Mouse (Mus musculus) hindlimb bud, embryonic 11.5 days (tissue): ENCODE measurements around the gene Iffo1.

Experiments
- DNase-seq: peaks from one replicate; pipeline ENCODE4 v3.0.0-alpha.2; 2012; ENCODE audit warnings: low read depth, low spot score; ENCODE audit errors: extremely low spot score

Iffo1 gene

GRCm38 (mm10) chr6:125192016-125192714 is 47.1 kb downstream of the Iffo1 start:
- peak; percentile 56 for DNase-seq

- no peak for DNase-seq
Observed at GRCm38 (mm10) chr6:125192841-125193240, 47.8 kb downstream of the Iffo1 start.

GRCm38 (mm10) chr6:125193390-125193789 is 48.3 kb downstream of the Iffo1 start:
- DNase-seq, result no peak

- no peak for DNase-seq
Observed at GRCm38 (mm10) chr6:125195541-125196075, 50.6 kb downstream of the Iffo1 start.

GRCm38 (mm10) chr6:125196301-125196700 is 51.3 kb downstream of the Iffo1 start:
- no peak for DNase-seq

- no peak for DNase-seq
Observed at GRCm38 (mm10) chr6:125197166-125197565, 52.1 kb downstream of the Iffo1 start.

- DNase-seq, result no peak
Observed at GRCm38 (mm10) chr6:125210436-125210835, 65.4 kb downstream of the Iffo1 start.
